Mouse (Mus musculus) NIH3T3 (cell line): Measurements from ENCODE around the gene Tpsb2.
A peak's percentile ranks its signal among the peaks of the same experiment; 100 is the strongest.

Experiments
- DNase-seq: peaks from one replicate; pipeline ENCODE4 v3.0.0-alpha.2; 2012; ENCODE audit warnings: low read depth

Tpsb2 gene

DNA sequence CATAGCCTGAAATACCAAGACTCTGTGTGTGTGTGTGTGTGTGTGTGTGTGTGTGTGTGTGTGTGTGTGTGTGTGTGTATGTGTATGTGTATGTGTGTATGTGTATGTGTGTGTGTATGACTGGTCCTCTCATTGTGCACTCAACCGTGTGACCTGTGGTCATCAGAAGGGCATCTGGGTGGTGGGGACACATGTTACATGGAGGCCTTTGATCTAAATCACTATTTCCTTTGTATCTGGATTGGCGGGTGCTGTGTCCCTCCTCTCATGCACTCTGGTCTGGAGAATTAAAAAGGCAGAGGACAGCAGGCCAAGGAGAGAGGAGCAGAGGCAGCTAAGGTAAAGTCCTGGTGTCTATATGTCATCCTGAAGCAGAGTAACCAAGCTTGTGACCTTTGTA lies at the start of gene Tpsb2:
TSS of gene Tpsb2 (plus strand) at position 301 of the 400 bp plus-strand sequence.
- DNase-seq, result no peak

DNA sequence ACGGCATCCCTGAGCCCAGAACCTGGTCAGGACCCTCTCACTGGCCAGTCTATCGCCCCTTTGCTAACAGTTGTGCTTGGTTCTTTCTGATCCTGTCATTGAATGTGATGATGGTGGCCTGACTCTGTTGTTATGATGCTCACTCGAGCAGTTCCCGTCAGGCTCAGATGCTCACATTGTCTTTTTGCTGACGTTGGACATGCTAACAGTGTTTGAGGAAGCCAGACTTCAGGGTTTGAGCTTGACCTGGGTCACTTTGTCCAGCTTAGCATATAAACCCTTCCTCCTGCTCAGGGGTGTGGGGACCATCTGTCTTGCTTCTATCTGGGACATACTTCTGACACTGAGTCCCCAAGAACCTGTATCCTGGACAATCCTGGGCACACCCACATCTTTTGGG lies 47.8 kb upstream of the Tpsb2 start, which contains the start of gene Prss29:
TSS of gene Prss29 (plus strand) at position 301 of the 400 bp plus-strand sequence.
- no peak for DNase-seq

DNA sequence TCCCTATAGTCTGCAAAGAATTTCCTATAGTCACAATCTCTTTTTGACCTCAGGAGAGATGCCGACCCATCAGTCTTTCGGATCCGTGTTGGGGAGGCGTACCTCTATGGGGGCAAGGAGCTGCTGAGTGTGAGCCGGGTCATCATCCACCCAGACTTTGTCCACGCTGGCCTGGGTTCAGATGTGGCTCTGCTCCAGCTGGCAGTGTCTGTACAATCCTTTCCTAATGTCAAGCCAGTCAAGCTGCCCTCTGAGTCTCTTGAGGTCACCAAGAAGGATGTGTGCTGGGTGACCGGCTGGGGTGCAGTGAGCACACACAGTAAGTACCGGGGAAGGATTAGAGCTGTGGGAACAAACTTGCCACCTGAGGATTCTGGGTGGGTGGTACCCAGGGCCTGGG lies 45.3 kb upstream of the Tpsb2 start:
- DNase-seq, result no peak

DNA sequence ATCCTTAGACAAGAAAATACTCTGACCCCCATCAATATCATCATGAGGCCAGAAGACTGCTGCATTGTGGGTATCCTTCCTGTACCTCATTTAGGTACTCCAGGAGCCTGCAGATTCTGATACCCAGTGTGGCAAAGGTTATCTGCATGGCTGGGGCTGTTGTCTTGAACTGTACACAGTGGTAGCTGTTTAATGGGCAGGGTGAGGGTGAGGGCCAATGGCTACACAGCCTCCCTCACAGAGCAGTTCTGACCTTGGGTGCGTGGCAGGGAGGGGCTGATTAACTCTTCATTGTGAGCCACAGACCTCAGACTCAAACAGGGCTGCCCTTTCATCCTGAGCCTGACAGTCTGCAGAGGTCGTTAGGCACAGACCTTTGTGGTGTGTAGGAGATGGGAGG lies 43.2 kb upstream of the Tpsb2 start:
- DNase-seq, result no peak

DNA sequence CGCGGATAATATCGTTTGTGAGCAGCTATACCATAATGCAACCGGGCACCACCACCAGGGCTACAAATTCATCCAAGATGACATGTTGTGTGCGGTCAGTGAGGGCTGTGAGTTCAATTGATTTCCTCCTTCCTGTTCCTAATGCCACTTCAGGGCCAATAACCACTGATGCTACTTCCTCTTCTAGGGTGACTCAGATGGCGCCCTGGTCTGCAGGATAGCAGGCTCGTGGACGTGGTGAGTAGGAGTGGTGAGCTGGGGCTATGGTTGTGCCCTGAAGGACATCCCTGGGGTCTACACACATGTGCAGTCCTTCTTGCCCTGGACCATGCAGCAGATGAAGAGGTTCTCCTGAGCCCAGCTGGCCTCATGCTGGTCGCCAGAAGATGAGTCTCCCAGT lies 33.8 kb upstream of the Tpsb2 start:
- no peak for DNase-seq

DNA sequence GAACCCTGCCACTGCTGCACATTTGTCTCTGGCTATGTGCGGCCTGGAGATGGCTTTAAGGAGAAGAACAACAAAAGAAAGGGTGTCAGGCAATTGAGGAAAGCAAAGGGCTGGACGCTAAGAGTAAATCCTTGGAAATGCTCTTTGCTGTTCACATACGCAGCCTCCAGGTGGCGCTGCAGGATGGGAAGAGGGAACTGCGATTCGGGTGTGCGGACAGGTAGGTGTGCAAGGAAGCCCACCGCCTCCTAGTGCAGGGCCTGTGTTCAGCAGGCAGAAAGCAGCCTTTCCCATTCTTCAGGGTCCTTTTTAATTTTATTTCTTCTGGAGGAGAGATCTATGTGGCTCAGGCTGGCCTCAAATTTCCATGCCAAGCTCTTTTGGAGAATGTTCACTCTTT lies 32.2 kb upstream of the Tpsb2 start:
- DNase-seq, result peak; percentile 79

DNA sequence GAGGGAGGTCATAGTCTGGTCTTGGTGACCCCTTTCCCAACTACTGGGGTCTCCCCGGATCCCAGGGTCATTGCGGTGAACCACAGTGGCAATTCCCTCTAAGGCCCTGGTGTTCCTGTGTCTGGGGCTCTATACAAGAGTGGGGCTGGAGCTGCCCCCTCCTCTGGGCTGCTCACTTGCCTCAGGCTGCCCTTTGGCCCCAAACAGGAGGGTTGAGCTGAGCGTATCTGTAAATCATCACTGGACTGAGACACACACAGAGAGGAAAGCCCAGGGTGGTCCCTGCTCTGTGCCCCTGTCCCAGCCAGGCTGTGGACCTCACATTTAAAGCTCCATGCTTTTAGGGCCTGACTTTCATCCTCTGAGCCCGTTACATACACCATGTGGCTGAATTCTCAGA lies 27.9 kb upstream of the Tpsb2 start:
- DNase-seq, result no peak

DNA sequence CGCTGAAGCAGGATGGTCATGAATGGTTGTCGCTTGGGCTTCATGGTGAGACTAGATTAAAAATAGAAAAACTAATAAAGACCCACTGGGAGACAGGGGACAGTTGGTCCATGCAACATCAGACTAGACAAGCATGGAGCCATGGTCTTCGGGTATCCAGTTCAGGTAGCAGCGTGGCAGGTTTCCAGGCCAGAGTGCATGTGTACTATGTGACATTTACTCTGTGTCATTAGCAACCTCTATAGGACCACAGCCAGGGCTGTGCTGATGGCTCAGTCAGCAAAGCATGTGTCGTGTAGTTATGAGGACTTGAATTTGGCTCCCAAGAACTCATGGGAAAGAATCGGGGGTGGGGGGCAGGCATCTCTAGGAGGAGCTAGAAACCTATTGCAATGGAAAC lies 26.1 kb upstream of the Tpsb2 start:
- no peak for DNase-seq

DNA sequence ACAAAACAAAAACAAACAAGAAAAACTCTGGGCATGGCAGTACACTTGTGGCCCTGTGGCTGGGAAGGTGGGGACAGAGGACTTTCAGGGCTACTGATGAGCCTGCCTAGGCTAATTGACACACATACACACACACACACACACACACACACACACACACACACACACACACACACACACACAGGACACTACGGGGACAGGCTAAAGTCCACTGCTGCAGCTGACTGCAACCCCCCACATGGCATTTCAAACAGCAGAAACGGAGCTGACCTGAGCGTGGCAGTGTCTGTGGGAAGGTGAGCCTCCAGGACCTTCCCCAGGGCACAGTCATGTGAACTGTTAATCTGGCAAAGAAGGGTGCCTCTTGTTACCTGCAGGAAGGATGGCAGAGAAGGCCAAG lies 24.6 kb upstream of the Tpsb2 start:
- DNase-seq, result no peak

DNA sequence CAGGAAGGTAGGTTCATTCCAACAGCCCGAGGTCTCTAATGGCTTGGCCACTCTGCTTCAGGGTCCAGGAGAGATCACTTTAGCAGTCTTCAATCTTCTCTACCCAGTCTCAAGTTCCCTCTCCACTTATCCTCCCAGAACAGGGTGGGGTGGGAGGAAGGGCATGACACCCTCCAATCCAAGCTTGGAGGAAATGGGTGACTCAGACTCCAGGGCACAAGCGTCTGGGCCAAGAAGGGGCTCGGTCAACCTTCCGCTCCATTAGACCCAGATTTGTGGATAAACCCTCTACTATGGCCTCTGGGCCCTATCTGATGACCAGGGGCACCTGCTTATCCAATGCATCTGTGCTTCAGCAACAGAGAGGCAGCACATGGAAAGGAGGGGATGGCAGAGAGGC lies 20.6 kb upstream of the Tpsb2 start, which contains the start of gene Tpsab1:
TSS of gene Tpsab1 (minus strand) at position 101 of the 400 bp plus-strand sequence.
- DNase-seq, result no peak

DNA sequence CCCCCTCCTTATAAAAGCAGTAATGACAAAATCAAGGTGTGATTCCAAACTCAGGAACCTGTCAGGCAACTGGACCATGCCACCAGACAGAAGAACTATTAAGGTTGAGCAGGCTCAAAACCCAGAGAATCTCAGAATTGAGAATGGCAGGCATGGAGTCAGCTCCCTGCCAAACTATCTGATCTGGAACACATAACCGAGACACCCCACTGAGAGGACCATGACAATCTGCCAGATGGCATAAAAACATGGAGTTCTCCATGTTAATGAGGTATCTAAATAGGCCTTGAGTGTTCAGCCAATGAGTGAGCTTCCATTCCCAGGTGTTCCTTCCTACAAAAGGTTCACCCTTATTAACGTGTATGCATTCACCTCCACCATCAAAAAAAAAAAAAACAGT lies 4.8 kb upstream of the Tpsb2 start:
- no peak for DNase-seq

DNA sequence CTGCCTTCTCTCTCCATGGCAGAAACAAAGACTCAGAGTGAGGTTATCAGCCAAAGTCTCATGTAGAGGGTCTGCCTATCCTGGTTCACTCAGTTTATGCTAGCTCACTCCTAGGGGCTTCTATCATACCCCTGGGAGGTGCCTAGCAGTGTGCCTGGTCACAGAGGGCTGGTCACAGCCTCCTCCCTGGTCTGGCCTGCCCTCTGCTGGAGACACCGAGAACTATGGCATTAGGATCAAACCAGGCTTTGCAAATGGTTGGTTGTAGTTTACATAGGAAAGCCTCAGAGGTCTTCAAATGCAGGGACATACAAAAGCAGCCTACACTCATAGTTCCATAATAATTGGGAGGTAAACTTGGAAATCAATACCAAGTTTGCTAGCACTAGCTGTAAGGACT lies 2.4 kb upstream of the Tpsb2 start:
- peak; percentile 71 for DNase-seq

DNA sequence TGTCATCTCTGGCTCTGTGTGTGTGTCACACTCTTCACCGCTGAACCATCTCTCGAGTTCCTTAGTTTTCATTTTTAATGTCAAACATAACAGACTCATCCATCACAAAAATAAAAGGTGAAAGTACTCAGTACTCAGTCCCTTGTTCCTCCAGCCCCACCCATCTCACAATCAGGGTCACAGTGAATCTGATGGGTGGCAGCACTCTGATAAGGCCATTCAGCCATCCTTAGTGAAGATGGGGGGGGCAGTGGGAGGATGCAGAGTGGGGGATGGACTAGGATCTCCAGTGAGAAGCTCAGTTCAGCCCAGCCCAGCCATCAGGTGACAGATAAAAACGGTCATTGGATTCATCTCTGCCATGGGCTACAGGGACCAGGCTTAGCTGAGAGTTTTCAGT lies 2.9 kb downstream of the Tpsb2 start, which contains the start of gene Tpsg1:
TSS of gene Tpsg1 (plus strand) at position 301 of the 400 bp plus-strand sequence.
- no peak for DNase-seq

DNA sequence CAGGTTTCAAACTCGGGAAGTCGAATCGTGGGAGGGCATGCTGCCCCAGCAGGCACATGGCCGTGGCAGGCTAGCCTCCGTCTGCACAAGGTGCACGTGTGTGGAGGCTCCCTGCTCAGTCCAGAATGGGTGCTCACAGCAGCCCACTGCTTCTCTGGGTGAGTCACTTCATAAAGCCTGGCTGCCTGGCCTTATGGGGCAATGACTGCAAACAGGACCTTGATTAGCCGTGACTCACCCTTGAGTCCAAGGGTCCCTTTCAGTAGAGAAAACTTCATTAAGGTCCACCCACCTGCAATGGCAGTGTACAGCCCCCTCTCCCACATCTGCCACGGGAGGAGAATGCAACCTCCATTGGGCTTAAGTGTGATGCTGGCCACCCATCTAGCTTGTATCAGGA lies 6.4 kb downstream of the Tpsb2 start:
- peak; percentile 41 for DNase-seq

DNA sequence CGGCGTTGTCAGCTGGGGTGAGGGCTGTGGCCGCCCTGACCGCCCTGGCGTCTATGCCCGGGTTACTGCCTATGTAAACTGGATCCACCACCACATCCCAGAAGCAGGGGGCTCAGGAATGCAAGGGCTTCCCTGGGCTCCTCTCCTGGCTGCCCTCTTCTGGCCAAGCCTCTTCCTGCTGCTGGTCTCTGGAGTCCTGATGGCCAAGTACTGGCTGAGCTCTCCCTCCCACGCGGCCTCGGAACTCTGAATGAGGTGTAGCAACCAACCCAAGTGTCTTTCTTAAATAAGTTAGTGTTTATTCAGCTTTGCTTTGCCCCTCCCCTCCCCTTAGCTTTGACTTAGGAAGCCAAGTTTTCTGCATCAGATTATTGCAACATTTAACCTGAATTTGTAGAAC lies 7.9 kb downstream of the Tpsb2 start:
- DNase-seq, result peak; percentile 47

DNA sequence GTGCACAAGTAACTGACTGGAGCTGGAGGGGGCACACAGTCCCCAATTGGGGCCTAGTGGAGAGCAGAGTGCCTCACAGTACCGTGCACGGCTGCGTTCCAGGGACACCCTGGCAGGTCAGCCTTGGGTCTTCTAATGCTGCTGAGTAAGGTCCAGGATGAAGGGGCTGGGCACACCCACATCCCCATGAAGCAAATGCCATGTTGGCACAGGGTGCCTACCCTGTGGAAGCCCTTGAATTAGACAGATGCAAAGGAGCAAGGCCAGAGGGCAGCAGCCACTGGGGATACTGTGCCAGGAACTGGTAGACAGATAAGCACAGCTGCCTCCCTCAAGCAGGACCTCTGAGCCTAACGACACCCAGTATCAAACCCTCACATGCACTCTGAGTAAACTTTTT lies 28.4 kb downstream of the Tpsb2 start:
- no peak for DNase-seq

DNA sequence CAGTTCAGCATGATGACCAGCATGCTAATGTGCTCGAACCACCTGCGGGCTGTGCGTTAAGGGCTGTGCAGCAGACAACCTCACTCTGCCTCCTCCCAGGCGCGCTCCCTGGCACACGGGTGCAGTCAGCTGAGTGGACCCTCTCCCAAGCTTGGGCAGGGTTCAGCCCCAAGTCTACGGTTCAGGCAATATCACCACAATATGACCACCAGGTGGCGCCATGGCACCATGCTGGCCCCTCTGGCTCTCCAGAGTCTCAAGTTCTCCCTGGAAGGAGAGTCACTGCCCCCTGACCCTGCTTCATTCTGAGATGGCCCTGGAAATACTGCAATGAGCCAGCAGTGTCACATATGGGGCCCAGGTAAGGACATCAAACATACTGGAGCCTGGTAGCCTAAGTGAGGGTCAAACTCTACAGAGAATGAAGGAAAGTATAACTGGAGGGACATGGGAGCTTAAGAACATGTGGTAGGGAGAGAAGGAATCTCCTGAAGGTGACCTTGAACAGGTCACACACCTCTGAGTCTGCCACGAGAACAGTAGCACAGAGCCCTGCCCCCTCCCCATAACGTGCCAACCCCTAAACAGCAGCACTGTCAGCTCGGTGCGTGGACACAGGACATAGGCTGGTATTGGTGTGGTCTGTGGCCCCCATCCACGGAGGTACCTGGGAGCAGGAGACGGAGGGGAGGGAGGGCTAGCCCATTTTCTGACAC lies 31.9 kb downstream of the Tpsb2 start:
- DNase-seq, result peak; percentile 85

DNA sequence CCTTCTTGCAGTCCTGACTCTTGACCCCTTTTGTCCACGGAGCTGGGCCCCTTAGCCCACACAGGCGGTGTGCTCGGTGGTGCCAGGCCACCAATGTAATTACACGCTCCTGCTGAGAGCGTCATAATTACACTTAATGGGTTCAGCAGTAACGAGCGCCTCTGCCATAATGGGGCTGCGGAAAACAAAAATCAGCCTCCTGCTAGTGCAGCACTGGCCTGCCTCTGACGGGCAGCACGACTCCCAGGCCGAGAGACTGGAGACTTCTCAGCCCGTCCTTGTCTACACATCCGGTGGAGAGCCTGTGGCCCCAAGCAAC lies 32.4 kb downstream of the Tpsb2 start:
- DNase-seq, result no peak

DNA sequence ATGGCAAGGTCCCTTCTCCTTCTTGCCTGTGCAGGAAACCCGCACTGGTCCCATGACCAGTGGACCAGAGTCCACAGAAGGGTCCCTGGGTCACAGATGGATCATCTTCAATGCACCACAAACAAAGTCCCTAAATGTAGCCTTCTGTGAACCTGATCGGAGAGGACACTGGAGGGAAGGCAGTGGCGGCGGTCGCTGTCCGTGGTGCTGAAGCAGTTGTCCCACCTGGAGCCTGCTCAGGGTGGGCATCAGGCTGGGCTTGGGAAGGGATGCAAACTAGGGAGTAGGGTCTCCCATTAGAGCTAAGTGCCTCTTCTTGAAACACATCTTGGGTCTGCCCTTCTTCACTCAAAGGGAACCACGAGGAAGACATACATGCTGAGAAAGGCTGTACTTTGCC lies 34.3 kb downstream of the Tpsb2 start:
- peak; percentile 58 for DNase-seq

DNA sequence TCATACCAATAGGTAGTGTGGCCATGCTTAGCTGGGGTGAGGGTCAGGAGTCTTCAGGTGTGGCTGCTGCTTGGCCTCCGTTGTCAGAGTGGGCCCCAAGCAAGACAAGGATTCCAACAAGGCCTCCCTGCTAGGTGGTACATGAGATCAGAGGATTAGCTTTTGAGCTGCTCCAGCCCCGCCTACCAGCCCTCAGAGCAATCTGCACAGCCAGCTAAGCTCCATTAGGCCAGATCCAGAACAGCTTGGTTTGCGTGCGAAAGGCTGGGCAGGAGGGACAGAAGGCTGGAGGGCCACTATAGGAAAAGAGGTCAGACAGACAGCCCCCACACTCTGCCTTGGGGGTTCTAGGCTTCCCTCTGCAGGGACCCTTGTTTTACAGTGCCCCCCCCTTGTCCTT lies 35.4 kb downstream of the Tpsb2 start:
- DNase-seq, result no peak

DNA sequence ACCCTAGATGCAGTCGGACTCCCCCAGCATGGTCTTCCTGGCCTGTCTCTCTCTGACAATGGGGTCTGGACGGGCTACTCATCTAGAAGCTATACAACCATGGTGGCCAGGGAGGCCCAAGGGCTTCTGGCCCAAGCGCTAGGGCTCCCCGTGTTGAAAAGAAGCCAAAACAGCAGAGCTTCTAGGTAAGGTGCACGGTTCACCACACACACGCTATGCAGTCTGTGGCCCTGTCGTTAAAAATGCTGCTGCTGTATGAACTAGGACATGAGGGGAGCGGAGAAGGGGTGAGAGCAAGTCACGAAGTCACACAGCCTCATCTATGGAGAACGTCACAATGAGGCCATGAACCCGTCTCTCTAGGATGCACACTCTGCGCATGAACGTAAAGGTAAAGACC lies 36.1 kb downstream of the Tpsb2 start:
- no peak for DNase-seq

DNA sequence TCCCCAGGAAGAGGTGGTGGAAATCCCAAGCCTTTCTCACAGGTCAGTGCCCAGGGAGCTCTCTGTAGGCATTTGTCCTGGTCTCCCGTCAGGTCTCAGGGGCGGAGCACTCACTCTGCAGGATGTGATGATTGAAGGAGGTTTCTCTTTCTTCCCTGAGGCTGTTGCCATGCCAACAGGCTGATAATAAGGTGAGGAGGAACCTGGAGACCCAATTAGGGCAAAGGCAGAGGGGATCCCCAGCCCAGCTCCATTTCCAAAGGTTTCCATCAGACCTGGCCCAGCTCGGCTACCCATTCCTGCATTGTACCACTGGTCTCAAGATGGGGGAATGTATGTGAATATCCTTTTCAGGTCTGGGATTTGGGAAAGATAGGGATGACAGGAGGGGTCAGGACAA lies 38.1 kb downstream of the Tpsb2 start:
- no peak for DNase-seq

DNA sequence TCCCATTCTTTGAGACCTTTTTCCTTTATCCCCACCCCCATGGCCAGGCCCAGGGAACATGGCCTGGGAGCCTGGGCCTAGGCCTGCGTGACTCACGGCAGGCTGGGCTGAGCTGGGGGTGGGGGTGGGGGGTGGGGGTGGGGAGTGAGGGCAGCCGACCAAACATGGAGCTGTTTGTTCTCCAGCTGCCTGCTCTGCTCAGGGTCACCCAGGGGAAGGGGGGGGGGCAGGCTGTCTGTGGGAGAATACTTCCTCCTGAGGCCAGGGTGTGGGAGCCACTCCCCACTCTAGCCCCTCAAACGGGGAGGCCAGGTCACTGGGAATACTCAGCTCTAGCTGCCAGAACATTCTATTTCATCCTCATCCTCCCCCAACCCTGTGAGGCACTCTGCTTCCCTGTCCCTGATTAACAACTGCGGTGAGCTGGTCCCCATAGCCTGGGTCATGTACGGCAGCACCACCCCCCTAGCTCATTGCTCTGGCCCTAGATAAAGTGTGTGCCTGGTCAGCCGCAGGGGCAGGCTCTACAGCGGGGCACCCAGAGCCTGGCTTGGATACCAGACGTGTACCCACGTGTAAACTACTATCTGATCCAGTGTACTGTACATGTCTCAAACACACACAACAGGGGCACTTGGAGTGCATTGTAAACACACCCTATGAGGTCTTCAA lies 39.3 kb downstream of the Tpsb2 start:
- peak; percentile 36 for DNase-seq

DNA sequence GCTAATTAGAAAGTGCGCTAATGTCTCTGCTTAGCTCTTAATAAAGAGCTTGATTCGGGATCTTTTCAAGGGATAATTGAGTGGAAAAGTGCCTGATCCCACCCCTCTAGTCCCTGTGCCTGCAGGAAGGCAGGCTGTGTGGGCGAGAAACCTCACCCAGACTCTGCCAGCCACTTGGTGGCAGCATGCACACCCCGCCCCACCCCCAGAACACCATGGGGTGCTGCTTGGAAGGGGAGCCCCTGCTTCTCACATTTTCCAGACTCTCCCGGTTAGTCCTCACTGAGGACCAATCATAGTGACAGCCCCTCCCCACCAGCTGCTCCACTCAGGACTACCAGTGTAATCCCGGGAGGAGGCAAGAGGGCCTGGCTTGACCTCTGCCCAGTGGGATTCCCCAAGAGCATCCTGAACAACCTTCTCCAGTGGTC lies 39.9 kb downstream of the Tpsb2 start:
- DNase-seq, result no peak
